Mouse (Mus musculus) liver, adult 2 months (tissue): ENCODE data around the gene Zfp462.

Experiments
- CTCF ChIP-seq: fragments of 200-500 bp; IDR thresholded peaks from 2 replicates; pipeline ENCODE4 v1.5.1; 2011; ENCODE audit warnings: low read depth, low read length, control low read depth
- POLR2A ChIP-seq: fragments of 200-500 bp; IDR thresholded peaks from 2 replicates; pipeline ENCODE4 v1.6.1; 2011; ENCODE audit warnings: low read length, control low read depth; ENCODE audit not compliant: insufficient read depth; ENCODE audit errors: extremely low read depth

DNA sequence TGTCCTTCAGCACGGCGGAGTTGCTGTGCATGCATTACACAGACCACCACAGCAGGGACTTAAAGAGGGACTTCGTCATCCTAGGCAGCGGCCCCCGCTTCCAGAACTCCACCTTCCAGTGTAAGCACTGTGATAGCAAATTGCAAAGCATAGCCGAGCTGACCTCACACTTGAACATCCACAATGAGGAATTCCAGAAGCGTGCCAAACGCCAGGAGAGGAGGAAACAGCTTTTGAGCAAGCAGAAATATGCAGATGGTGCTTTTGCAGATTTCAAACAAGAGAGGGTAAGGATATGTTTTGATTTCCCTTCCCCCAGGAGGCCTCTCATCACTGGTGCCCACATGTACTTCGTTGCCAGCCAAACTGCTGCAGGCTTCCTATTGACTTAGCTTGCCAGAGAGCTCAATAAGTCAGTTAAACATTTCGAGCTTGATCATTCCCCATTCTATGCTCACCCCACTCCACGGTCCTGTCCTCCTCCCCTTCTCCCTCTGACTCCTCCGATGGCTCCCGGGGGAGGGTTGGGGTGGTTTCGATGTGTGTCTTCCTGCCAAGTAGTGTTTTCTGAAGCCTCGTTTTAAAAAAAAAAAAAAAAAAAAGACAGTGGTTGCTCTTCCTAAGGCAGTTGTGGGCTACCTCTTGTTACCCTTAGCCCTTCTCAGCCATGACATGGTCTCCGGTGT, 68.9 kb downstream of the Zfp462 start:
- TF ChIP-seq CTCF (no peak), POLR2A (no peak)
